Mouse (Mus musculus) liver, postnatal 0 days (tissue): ENCODE measurements at regions not wholly inside any gene's neighbourhood (a gene's known extent, or its start where the extent isn't known, plus 50 kb on each side); places are given as distances from the start of the nearest gene placed in this dataset.

Experiments used
- ATAC-seq: fragments of 200-750 bp; cut with Nextera tagmentation; 2 replicates; pipeline ENCODE4 v1.8.0; 2017; ENCODE audit warnings: mild to moderate bottlenecking, moderate library complexity
- DNase-seq: peaks from one replicate; pipeline ENCODE4 v3.0.0-alpha.2; 2016
- H3K27ac ChIP-seq: fragments of 300-500 bp; sonication (generic); 2 replicates; pipeline ENCODE4 v1.5.1; 2014; ENCODE audit warnings: antibody characterized with exemption, moderate library complexity, mild to moderate bottlenecking, low read depth
- H3K27me3 ChIP-seq: fragments of 300-500 bp; sonication (generic); 2 replicates; pipeline ENCODE4 v1.6.1; 2014; ENCODE audit warnings: low read length, control low read depth, mixed read lengths; ENCODE audit not compliant: insufficient read depth
- H3K36me3 ChIP-seq: fragments of 300-500 bp; sonication (generic); replicated peaks from 2 replicates; pipeline ENCODE4 v1.6.1; 2014; ENCODE audit warnings: mild to moderate bottlenecking, control low read depth, low read length, moderate library complexity, mixed read lengths; ENCODE audit not compliant: insufficient read depth
- H3K4me1 ChIP-seq: fragments of 300-500 bp; sonication (generic); 2 replicates; pipeline ENCODE4 v1.6.1; 2014; ENCODE audit warnings: antibody characterized with exemption, mild to moderate bottlenecking, control low read depth; ENCODE audit not compliant: insufficient read depth
- H3K4me2 ChIP-seq: fragments of 300-500 bp; sonication (generic); 2 replicates; pipeline ENCODE4 v1.6.1; 2014; ENCODE audit warnings: low read depth, mild to moderate bottlenecking, low read length, moderate library complexity, mixed read lengths
- H3K4me3 ChIP-seq: fragments of 300-500 bp; sonication (generic); 2 replicates; pipeline ENCODE4 v1.5.1; 2014; ENCODE audit warnings: low read depth, low read length
- H3K9ac ChIP-seq: fragments of 300-500 bp; sonication (generic); replicated peaks from 2 replicates; pipeline ENCODE4 v1.6.1; 2014; ENCODE audit warnings: mild to moderate bottlenecking, moderate library complexity
- H3K9me3 ChIP-seq: fragments of 300-500 bp; sonication (generic); 2 replicates; pipeline ENCODE4 v1.6.1; 2016; ENCODE audit warnings: mild to moderate bottlenecking, control low read depth, low read length, mixed read lengths
- CTCF ChIP-seq: sonication (generic); IDR thresholded peaks from 2 replicates; pipeline ENCODE4 v1.5.1; 2016; ENCODE audit warnings: antibody characterized with exemption, low read depth
- EP300 ChIP-seq: IDR thresholded peaks from 2 replicates; pipeline ENCODE4 v1.6.1; 2016; ENCODE audit warnings: antibody characterized with exemption, low read depth, mild to moderate bottlenecking
- WGBS: fragments of 180-500 bp; shearing (Covaris S2); extraction: QIAGEN DNeasy Blood & Tissue Kit; methylation state at CpG from one replicate; pipeline ENCODE4 v1.1.7; 2014; ENCODE audit not compliant: insufficient replicate concordance; 5-methylcytosine and 5-hydroxymethylcytosine counted together

DNA sequence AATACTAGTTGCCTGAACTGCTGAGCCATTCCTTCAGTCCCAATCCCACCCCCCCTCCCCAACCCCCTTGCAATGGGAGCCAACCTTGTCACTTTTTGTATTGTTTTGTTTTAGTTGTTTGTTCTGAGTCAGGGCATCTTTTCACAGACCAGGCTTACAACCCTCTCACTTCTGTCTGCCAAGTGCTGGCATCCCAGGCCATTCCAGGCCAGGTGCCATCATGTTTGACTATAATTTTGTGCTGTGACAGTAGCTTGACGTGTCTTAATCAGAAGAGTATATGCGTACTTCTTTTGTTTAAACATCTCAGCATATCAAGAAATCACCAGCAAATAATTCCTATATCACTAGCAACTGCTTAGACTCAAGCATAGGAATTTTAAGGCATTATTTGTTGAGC is 117.0 kb upstream of the Ccdc54 start:
- Histone ChIP-seq H3K4me2 (no peak overlapping the region), H3K9ac (no peak overlapping the region), H3K36me3 (no peaks in the 10 kb centered on the region), H3K9me3 (no peaks in the 10 kb centered on the region), H3K4me1 (no peaks in the 10 kb centered on the region), H3K27me3 (no peaks in the 10 kb centered on the region), H3K27ac (no peak overlapping the region), H3K4me3 (no peak overlapping the region)
- DNase-seq (no peak), ATAC-seq (no peak)
- TF ChIP-seq EP300 (no peak), CTCF (no peak)
- 73% methylated on average over 2 of the region's 2 CpGs for WGBS

- TF ChIP-seq EP300 (no peak), CTCF (no peak)
- DNase-seq (no peak), ATAC-seq (no peak)
- H3K4me3 ChIP-seq: no peak overlapping the region
- no peaks in the 10 kb centered on the region for H3K4me1 ChIP-seq
- no peak overlapping the region for H3K9ac ChIP-seq
- H3K36me3 ChIP-seq: no peaks in the 10 kb centered on the region
- H3K27me3 ChIP-seq: no peaks in the 10 kb centered on the region
- H3K27ac ChIP-seq: no peak overlapping the region
- 71% methylated on average over 4 of the region's 4 CpGs for WGBS
- H3K4me2 ChIP-seq: no peak overlapping the region
- H3K9me3 ChIP-seq: no peaks in the 10 kb centered on the region
Measured at GRCm38 (mm10) chr16:50705921-50706320, 115.0 kb upstream of the Ccdc54 start.

DNA sequence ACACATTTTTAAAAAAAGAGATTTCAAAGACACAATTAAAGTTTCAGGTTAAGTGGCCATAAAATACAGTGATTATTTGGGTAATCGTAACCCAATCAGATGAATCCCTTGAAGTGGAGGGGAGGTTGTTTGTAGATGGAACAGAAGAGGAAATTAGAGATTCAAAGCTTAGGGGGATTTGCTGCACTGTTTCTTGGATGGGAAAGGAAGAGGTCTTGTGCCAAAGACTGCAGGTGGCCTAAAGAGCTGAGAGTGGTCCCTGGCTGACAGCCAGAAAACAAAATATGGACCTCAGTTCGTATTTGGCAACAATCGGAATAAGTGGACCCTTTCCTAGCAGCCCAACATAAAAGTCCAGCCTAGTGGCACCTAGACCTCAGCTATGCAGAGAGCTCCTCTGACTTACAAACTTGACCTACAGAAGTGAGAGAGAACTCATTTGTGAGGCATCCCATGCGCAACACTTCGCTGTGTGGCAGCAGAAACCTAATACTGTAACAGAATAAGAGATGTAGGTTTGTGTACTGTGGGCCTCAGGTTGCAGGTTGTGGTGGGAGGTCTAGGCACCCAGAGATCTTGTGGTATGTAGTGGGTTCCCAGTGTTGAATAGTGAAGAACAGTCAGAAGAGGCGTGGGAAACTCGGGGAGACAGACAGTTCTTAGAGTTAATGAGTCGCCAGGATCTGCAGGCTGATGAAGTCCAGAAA is 110.0 kb upstream of the Ccdc54 start:
- Histone ChIP-seq H3K4me3 (no peak overlapping the region), H3K9me3 (no peaks in the 10 kb centered on the region), H3K27me3 (no peaks in the 10 kb centered on the region), H3K36me3 (no peaks in the 10 kb centered on the region), H3K27ac (no peak overlapping the region), H3K4me1 (no peaks in the 10 kb centered on the region), H3K4me2 (no peak overlapping the region), H3K9ac (no peak overlapping the region)
- no peak for ATAC-seq
- TF ChIP-seq CTCF (no peak), EP300 (no peak)
- WGBS: 69% methylated on average over 8 of the region's 8 CpGs
- DNase-seq: no peak

DNA sequence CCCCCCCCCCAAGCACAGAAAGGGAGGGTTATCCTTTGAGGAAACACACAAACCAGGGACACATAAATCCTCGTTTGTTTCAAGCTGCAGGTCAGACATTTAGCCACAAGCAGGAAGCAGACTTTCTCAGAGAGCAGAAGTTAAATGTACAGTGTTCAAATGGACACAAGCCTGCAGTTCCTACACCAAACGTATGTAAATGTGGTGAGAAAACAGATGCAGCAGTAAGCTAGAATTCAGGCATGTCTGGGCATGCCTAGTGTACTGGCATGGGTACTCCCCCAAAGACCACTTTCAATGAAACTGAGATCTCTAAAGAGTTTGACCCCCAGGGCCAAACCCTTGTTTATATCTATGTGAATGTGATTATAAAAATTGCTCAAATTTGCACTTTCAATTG is 109.2 kb upstream of the Ccdc54 start:
- Histone ChIP-seq H3K27ac (no peak overlapping the region), H3K36me3 (no peaks in the 10 kb centered on the region), H3K27me3 (no peaks in the 10 kb centered on the region), H3K4me2 (no peak overlapping the region), H3K4me1 (no peaks in the 10 kb centered on the region), H3K9me3 (no peaks in the 10 kb centered on the region), H3K4me3 (no peak overlapping the region), H3K9ac (no peak overlapping the region)
- no peak for ATAC-seq
- no peak for DNase-seq
- TF ChIP-seq CTCF: no peak
- TF ChIP-seq EP300: no peak
- 29% methylated on average over 2 of the region's 2 CpGs for WGBS

DNA sequence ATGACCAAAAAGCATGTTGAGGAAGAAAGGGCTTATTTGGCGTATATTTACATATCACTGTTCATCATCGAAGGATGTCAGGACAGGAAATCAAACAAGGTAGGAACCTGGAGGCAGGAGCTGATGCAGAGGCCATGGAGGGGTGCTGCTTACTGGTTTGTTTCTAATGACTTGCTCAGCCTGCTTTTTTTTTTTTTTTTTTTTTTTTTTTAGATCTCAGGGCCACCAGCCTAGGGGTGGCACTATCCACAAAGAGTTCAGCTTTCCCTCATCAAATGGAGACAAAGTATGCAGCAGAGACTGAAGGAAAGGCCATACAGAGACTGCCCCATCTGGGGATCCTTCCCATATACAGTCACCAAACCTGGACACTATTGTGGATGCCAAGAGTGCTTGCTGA is 106.8 kb upstream of the Ccdc54 start:
- no peak overlapping the region for H3K27ac ChIP-seq
- no peaks in the 10 kb centered on the region for H3K9me3 ChIP-seq
- ATAC-seq (no peak), DNase-seq (no peak)
- TF ChIP-seq CTCF (no peak), EP300 (no peak)
- H3K9ac ChIP-seq: no peak overlapping the region
- no peak overlapping the region for H3K4me2 ChIP-seq
- no peak overlapping the region for H3K4me3 ChIP-seq
- no peaks in the 10 kb centered on the region for H3K4me1 ChIP-seq
- WGBS: 86% methylated on average over 2 of the region's 2 CpGs
- H3K27me3 ChIP-seq: no peaks in the 10 kb centered on the region
- H3K36me3 ChIP-seq: no peaks in the 10 kb centered on the region

- Histone ChIP-seq H3K9me3 (no peaks in the 10 kb centered on the region), H3K27ac (no peak overlapping the region), H3K36me3 (no peaks in the 10 kb centered on the region), H3K27me3 (no peaks in the 10 kb centered on the region), H3K4me3 (no peak overlapping the region), H3K9ac (no peak overlapping the region), H3K4me1 (no peaks in the 10 kb centered on the region), H3K4me2 (no peak overlapping the region)
- no peak for TF ChIP-seq EP300
- TF ChIP-seq CTCF: no peak
- 57% methylated on average over 4 of the region's 4 CpGs for WGBS
- ATAC-seq (no peak), DNase-seq (no peak)
Measured at GRCm38 (mm10) chr16:50696052-50696451, 105.1 kb upstream of the Ccdc54 start.
